ENCODE assay signal across 8 mouse cellular contexts in the genomic region with DNA sequence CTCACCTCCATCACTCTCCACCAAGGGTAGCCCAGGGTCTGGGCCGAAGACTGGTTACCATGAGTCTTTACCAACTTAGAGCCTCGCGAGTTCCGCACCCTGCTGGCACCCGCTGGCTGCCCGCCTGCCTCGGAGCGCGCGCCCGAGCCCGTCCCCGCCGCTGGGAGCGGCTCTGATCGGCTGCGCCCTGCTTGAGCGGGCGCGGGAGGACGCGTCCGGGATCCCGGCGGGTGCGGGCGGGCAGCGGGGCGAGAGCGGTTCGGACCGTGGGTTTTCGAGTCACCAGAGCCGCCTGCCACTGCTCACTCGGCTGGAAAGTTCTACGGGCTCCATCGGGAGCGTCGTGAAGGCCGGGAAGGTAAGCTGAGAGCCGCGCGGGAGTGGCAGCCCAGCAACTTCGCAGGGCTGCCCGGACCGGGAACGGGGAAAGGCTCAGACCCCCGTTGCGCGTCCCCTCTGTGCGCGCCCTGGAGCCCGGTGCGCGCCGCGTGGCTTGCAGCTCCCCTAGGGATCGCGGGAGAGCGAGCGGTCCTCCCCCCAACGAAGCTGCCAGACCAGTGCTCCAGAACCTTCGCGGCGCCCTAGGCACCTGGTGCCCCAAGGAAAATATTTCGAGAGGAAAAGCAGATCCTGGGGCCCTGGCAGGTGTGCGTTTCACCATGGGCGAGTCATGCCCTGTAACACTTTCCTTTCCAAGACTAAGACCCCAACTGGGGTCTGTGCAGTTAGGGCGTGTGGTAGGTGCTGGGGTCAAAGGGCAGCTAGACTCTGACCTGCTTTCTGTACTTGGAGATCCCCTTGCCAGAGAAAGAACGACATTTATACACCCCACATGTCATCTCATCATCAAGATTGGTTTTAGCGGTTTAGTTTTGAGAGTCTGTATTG. TPM values are rescaled to one million over a fixed set of nuclear protein-coding genes. Genes with fewer than 3 reads are reported as not detected.
DNase-seq lines count a peak whose midpoint lies in the region; ATAC-seq and TF ChIP-seq lines count a peak whose summit lies in the region.

No protein-coding gene starts in this region.

- H3K4me3 ChIP-seq in ES-Bruce4 (ENCODE audit: low read depth, low read length) = peak overlapping the region; percentile 65
- H3K4me3 ChIP-seq in embryonic facial prominence, embryonic 11.5 days (ENCODE audit: low read depth, low read length) = peak overlapping the region; percentile 51
- H3K4me3 ChIP-seq in heart, embryonic 15.5 days = peak overlapping the region; percentile 77
- H3K4me3 ChIP-seq in limb, embryonic 15.5 days = peak overlapping the region; percentile 58
- H3K4me3 ChIP-seq in neural tube, embryonic 13.5 days = peak overlapping the region; percentile 55

- no peaks in the 10 kb centered on the region for H3K36me3 ChIP-seq in ES-Bruce4 (ENCODE audit: control insufficient read depth, insufficient read depth, low read length, poor library complexity, severe bottlenecking)
- no peaks in the 10 kb centered on the region for H3K36me3 ChIP-seq in embryonic facial prominence, embryonic 11.5 days (replicated peaks; ENCODE audit: control insufficient read depth, insufficient read depth, low read depth, low read length)
- H3K36me3 ChIP-seq in heart, embryonic 15.5 days = no peaks in the 10 kb centered on the region
- H3K36me3 ChIP-seq in limb, embryonic 15.5 days = no peaks in the 10 kb centered on the region
- no peaks in the 10 kb centered on the region for H3K36me3 ChIP-seq in neural tube, embryonic 13.5 days

- intact Hi-C loops in heart, postnatal 25 days (cut with DNase I) = loop anchor here (5.0 kb wide), 1 partner anchor 48 kb away; a partner anchor contains a TSS

- no peak for TF ChIP-seq EP300 in ES-Bruce4 (IDR thresholded peaks at IDR 0.05; ENCODE audit: insufficient read depth, low read depth, low read length)

- TF ChIP-seq POLR2A in ES-Bruce4 (IDR thresholded peaks at IDR 0.05; ENCODE audit: insufficient read depth, low read length) = no peak

- no peak for TF ChIP-seq CTCF in ES-Bruce4 (IDR thresholded peaks at IDR 0.05; ENCODE audit: low read depth, low read length)

- ATAC-seq in embryonic facial prominence, embryonic 11.5 days (replicated peaks; ENCODE audit: insufficient number of reproducible peaks, low FRiP score, low TSS enrichment, low read depth) = peak; percentile 67
- ATAC-seq in heart, embryonic 15.5 days (replicated peaks; ENCODE audit: insufficient number of reproducible peaks, insufficient read depth, low FRiP score, low read depth) = peak; percentile 72
- no peak for ATAC-seq in limb, embryonic 15.5 days (ENCODE audit: insufficient number of reproducible peaks, low FRiP score, low TSS enrichment, low read depth)
- ATAC-seq in neural tube, embryonic 13.5 days (ENCODE audit: low read depth) = peak; percentile 88

- no peak overlapping the region for H3K27ac ChIP-seq in ES-Bruce4 (ENCODE audit: insufficient read depth, low read length)
- H3K27ac ChIP-seq in embryonic facial prominence, embryonic 11.5 days (replicated peaks; ENCODE audit: low read depth, low read length) = no peak overlapping the region
- peak overlapping the region; percentile 90 for H3K27ac ChIP-seq in heart, embryonic 15.5 days
- H3K27ac ChIP-seq in limb, embryonic 15.5 days = no peak overlapping the region
- no peak overlapping the region for H3K27ac ChIP-seq in neural tube, embryonic 13.5 days (replicated peaks)

- H3K27me3 ChIP-seq in ES-Bruce4 (ENCODE audit: control insufficient read depth, insufficient read depth, low read length, poor library complexity, severe bottlenecking) = peaks cover 14% of the 10 kb centered on the region; the same call in 1 of the 2 replicates
- H3K27me3 ChIP-seq in embryonic facial prominence, embryonic 11.5 days (ENCODE audit: control insufficient read depth, insufficient read depth, low read length) = peaks cover 10% of the 10 kb centered on the region
- H3K27me3 ChIP-seq in heart, embryonic 15.5 days = peaks cover 12% of the 10 kb centered on the region; the same call in 1 of the 2 replicates
- peaks cover 21% of the 10 kb centered on the region for H3K27me3 ChIP-seq in limb, embryonic 15.5 days
- H3K27me3 ChIP-seq in neural tube, embryonic 13.5 days = peaks cover 25% of the 10 kb centered on the region

- peak; percentile 80 for DNase-seq in heart, adult 11 months
- DNase-seq in heart, postnatal 25 days (ENCODE audit: low spot score) = no peak
- DNase-seq in embryonic facial prominence, embryonic 11.5 days (ENCODE audit: low spot score) = peak; percentile 48
- DNase-seq in B cell, adult 2 months = no peak

- WGBS in embryonic facial prominence, embryonic 11.5 days = 2% methylated on average over 68 of the region's 71 CpGs
- under 1% methylated on average over 70 of the region's 71 CpGs for WGBS in heart, embryonic 15.5 days
- WGBS in limb, embryonic 15.5 days = under 1% methylated on average over 71 of the region's 71 CpGs
- WGBS in neural tube, embryonic 13.5 days = 2% methylated on average over 71 of the region's 71 CpGs

- no peaks in the 10 kb centered on the region for H3K4me1 ChIP-seq in ES-Bruce4 (ENCODE audit: control insufficient read depth, insufficient read depth, low read length)
- H3K4me1 ChIP-seq in embryonic facial prominence, embryonic 11.5 days (ENCODE audit: control insufficient read depth, insufficient read depth, low read length) = no peaks in the 10 kb centered on the region
- H3K4me1 ChIP-seq in heart, embryonic 15.5 days (replicated peaks) = peaks cover 30% of the 10 kb centered on the region
- peaks cover 12% of the 10 kb centered on the region; the same call in 1 of the 2 replicates for H3K4me1 ChIP-seq in limb, embryonic 15.5 days
- peaks cover 8% of the 10 kb centered on the region for H3K4me1 ChIP-seq in neural tube, embryonic 13.5 days (replicated peaks)

- peak overlapping the region; percentile 95 for H3K4me2 ChIP-seq in embryonic facial prominence, embryonic 11.5 days (ENCODE audit: low read depth, low read length)
- H3K4me2 ChIP-seq in heart, embryonic 15.5 days = peak overlapping the region; percentile 85
- H3K4me2 ChIP-seq in limb, embryonic 15.5 days = peak overlapping the region; percentile 93
- H3K4me2 ChIP-seq in neural tube, embryonic 13.5 days = peak overlapping the region; percentile 97

- H3K9me3 ChIP-seq in ES-Bruce4 (replicated peaks; ENCODE audit: control insufficient read depth, insufficient read depth, low read length, poor library complexity, severe bottlenecking) = no peaks in the 10 kb centered on the region
- H3K9me3 ChIP-seq in embryonic facial prominence, embryonic 11.5 days (replicated peaks; ENCODE audit: control insufficient read depth, low read length) = no peaks in the 10 kb centered on the region
- no peaks in the 10 kb centered on the region for H3K9me3 ChIP-seq in heart, embryonic 15.5 days (replicated peaks)
- no peaks in the 10 kb centered on the region for H3K9me3 ChIP-seq in limb, embryonic 15.5 days
- no peaks in the 10 kb centered on the region for H3K9me3 ChIP-seq in neural tube, embryonic 13.5 days

- H3K9ac ChIP-seq in ES-Bruce4 (ENCODE audit: low read depth, poor library complexity, severe bottlenecking) = peak overlapping the region; percentile 72
- H3K9ac ChIP-seq in embryonic facial prominence, embryonic 11.5 days (replicated peaks; ENCODE audit: low read length) = peak overlapping the region; percentile 63
- peak overlapping the region; percentile 88 for H3K9ac ChIP-seq in heart, embryonic 15.5 days
- H3K9ac ChIP-seq in limb, embryonic 15.5 days = peak overlapping the region; percentile 57
- H3K9ac ChIP-seq in neural tube, embryonic 13.5 days = peak overlapping the region; percentile 70

RNA-seq across cellular contexts. Expression of a gene that starts 46.1 kb away (rescaled TPM):
- 10 to 100 TPM; 42.2 to 43.8 TPM for total RNA-seq in heart, postnatal 25 days (2021)
- polyA plus RNA-seq in ES-Bruce4 (2011; ENCODE audit: insufficient read depth, insufficient read length, low read depth, missing spikeins) = 0.78 and 1.1 TPM in 2 replicates
- polyA plus RNA-seq in embryonic facial prominence, embryonic 11.5 days (2014; fragmentation: Nextera tagmentation; extraction: Ambion mirVana) = 2.1 and 2.7 TPM in 2 replicates
- 93.9 and 117 TPM in 2 replicates for polyA plus RNA-seq in heart, embryonic 15.5 days (2015; fragmentation: Nextera tagmentation; extraction: Ambion mirVana)
- polyA plus RNA-seq in limb, embryonic 15.5 days (2015; fragmentation: Nextera tagmentation; extraction: Ambion mirVana) = 3.0 and 4.3 TPM in 2 replicates
- polyA plus RNA-seq in neural tube, embryonic 13.5 days (2015; fragmentation: Nextera tagmentation; extraction: Ambion mirVana) = 3.6 and 5.1 TPM in 2 replicates

Comparison
In these comparisons a context has a peak if more than half of its experiments do, and no peak if none do; other contexts are left out.
1. DNase-seq: peak in heart, adult 11 months (single experiment) and embryonic facial prominence, embryonic 11.5 days (single experiment); none in heart, postnatal 25 days (single experiment) and B cell, adult 2 months (0 of 2).
2. RNA of a gene that starts 46.1 kb away (polyA plus RNA-seq): 93.9 to 117 TPM in heart, embryonic 15.5 days; 3.6 to 5.1 TPM in neural tube, embryonic 13.5 days, 3.0 to 4.3 TPM in limb, embryonic 15.5 days, 2.1 to 2.7 TPM in embryonic facial prominence, embryonic 11.5 days and 0.78 to 1.1 TPM in ES-Bruce4; every median in the first group is over 10 times any median in the second.
3. Peak in every context shown above with its lines, with median percentiles within 50 percentile points of each other: H3K4me3 ChIP-seq, H3K9ac ChIP-seq and H3K4me2 ChIP-seq.